Comparison of ENCODE assay signal across 19 mouse cellular contexts in genomic region chr5:105574835-105575234, GRCm38 (mm10).
"Had no signal": no experiment of that assay in that cellular context is flagged by ENCODE, and none has a peak within 500 bp of the region (broad histone marks: within the 10 kb centered on the region; RNA-seq: fewer than 3 reads in every experiment).

No protein-coding gene starts in this region.

- ATAC-seq: inflammation-experienced regulatory T-cells, adult 6 months; intestine, embryonic 16.5 days had no signal

- H3K36me3 ChIP-seq: lung, embryonic 15.5 days; neural tube, embryonic 12.5 days had no signal

- H3K9me3 ChIP-seq: lung, embryonic 15.5 days; neural tube, embryonic 12.5 days; neural tube, embryonic 15.5 days had no signal

- H3K4me3 ChIP-seq: lung, embryonic 15.5 days; neural tube, embryonic 12.5 days; neural tube, embryonic 15.5 days had no signal

- H3K27me3 ChIP-seq: lung, embryonic 15.5 days; neural tube, embryonic 12.5 days; neural tube, embryonic 15.5 days had no signal

- DNase-seq: kidney, adult 18-20 months; kidney, adult 9 months; kidney, postnatal 14 days; kidney, postnatal 4 days; layer of hippocampus, adult 9-11 months; lung, adult 18-20 months; lung, postnatal 10 days; lung, postnatal 4 days; midbrain, embryonic 14.5 days; right cerebral cortex, adult 18-20 months; right cerebral cortex, postnatal 25 days; thymus, adult 18-20 months; thymus, postnatal 36 days had no signal

- H3K4me2 ChIP-seq: lung, embryonic 15.5 days; midbrain, embryonic 11.5 days; neural tube, embryonic 12.5 days; neural tube, embryonic 15.5 days had no signal

- H3K4me1 ChIP-seq: lung, embryonic 15.5 days; neural tube, embryonic 15.5 days had no signal

- H3K9ac ChIP-seq: lung, embryonic 15.5 days; neural tube, embryonic 12.5 days; neural tube, embryonic 15.5 days had no signal

- H3K27ac ChIP-seq: lung, embryonic 15.5 days; neural tube, embryonic 12.5 days; neural tube, embryonic 15.5 days had no signal
